Mouse (Mus musculus): ENCODE results near the gene Fam131b.

Fam131b gene

GRCm38 (mm10) chr6:42324482-42325267, at the start of gene Fam131b:
Gene Fam131b (minus strand): TSS chr6:42324643.
- DNase-seq: peak; percentile 78 to 88

- DNase-seq: no peak
Observed at GRCm38 (mm10) chr6:42373669-42374430, 49.4 kb upstream of the Fam131b start.

GRCm38 (mm10) chr6:42372816-42373547, 48.5 kb upstream of the Fam131b start, which contains the start of gene Epha1:
Gene Epha1 (minus strand): TSS chr6:42373268.
- peak; percentile 64 to 70 for DNase-seq

GRCm38 (mm10) chr6:42372421-42372815, 48.0 kb upstream of the Fam131b start:
- DNase-seq: no peak

- DNase-seq: no peak
Observed at GRCm38 (mm10) chr6:42372001-42372400, 47.6 kb upstream of the Fam131b start.

GRCm38 (mm10) chr6:42370630-42371363, 46.4 kb upstream of the Fam131b start:
- DNase-seq: no peak

GRCm38 (mm10) chr6:42369870-42370269, 45.4 kb upstream of the Fam131b start:
- DNase-seq: no peak

GRCm38 (mm10) chr6:42365215-42365614, 40.8 kb upstream of the Fam131b start:
- no peak for DNase-seq

- DNase-seq: no peak
Observed at GRCm38 (mm10) chr6:42364607-42365006, 40.2 kb upstream of the Fam131b start.

GRCm38 (mm10) chr6:42364066-42364465, 39.6 kb upstream of the Fam131b start:
- DNase-seq: no peak

- no peak for DNase-seq
Observed at GRCm38 (mm10) chr6:42362974-42363373, 38.5 kb upstream of the Fam131b start.

GRCm38 (mm10) chr6:42362497-42362896, 38.1 kb upstream of the Fam131b start:
- DNase-seq: no peak

GRCm38 (mm10) chr6:42362074-42362473, 37.6 kb upstream of the Fam131b start:
- DNase-seq: no peak

GRCm38 (mm10) chr6:42361041-42361895, 36.8 kb upstream of the Fam131b start:
- no peak for DNase-seq

- DNase-seq: no peak
Observed at GRCm38 (mm10) chr6:42360231-42360840, 35.9 kb upstream of the Fam131b start.

GRCm38 (mm10) chr6:42359364-42360147, 35.1 kb upstream of the Fam131b start:
- DNase-seq: no peak

GRCm38 (mm10) chr6:42358901-42359300, 34.5 kb upstream of the Fam131b start:
- DNase-seq: no peak

- no peak for DNase-seq
Observed at GRCm38 (mm10) chr6:42357901-42358300, 33.5 kb upstream of the Fam131b start.

- no peak for DNase-seq
Observed at GRCm38 (mm10) chr6:42356913-42357312, 32.5 kb upstream of the Fam131b start.
